Mouse (Mus musculus): ENCODE measurements at regions not wholly inside any gene's neighbourhood (a gene's known extent, or its start where the extent isn't known, plus 50 kb on each side); places are given as distances from the start of the nearest gene placed in this dataset.
"Not testable (repeated sequence)": the region's sequence is repeated elsewhere in the genome, so short reads cannot be mapped to it uniquely, and the experiment has no call there.

DNA sequence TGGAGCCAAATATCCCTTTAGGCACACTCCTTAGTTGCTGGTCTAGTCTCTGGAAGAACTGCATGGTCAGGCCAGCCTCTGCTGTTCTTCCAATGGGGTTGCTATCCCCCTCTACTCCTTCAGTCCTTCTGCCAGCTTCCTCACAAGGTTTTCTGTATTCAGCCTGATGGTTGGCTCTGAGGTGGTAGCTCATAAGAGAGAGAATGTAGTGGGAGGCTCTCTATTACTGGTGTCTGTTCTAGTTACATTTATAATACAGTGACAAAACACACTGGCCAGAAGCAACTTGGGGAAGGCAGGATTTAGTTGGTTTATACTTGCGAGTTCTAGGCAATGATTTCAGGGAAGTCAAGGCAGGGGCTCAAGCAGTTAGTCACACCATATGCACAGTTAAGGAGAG, 341.1 kb upstream of the Igfbp7 start:
- TF ChIP-seq CTCF (IDR thresholded peaks at IDR 0.05; ENCODE audit: control insufficient read depth, insufficient read depth, low read length) = no peak
- 78% methylated on average over 1 of the region's 1 CpGs for WGBS

DNA sequence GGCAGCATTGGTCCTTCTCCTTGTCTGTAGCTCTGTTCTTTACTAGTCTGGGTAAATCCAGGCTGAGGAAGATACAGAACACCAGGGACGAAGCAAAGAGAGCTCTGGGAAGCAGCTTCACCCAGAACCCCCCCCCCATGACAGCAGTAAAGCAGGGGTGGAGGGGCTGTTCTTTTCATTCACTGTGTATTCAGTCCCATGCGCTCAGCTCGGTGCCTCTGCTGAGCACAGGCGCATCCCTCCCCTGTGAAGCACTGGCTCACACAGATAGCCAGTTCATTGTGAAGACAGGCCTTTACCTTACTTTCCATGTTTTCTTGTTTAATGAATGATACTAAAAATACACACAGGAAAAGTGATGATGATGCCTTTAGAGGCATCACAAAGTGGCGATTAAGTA, 338.8 kb upstream of the Igfbp7 start:
- WGBS = 82% methylated on average over 5 of the region's 5 CpGs
- Histone ChIP-seq H3K4me3 (replicated peaks; ENCODE audit: control insufficient read depth, low read depth, low read length) (no peak overlapping the region), H3K4me1 (ENCODE audit: control insufficient read depth, insufficient read depth, low read length) (no peaks in the 10 kb centered on the region), H3K27ac (ENCODE audit: control insufficient read depth, insufficient read depth, low read depth, low read length, poor library complexity) (no peak overlapping the region)
- TF ChIP-seq CTCF (IDR thresholded peaks at IDR 0.05; ENCODE audit: control insufficient read depth, insufficient read depth, low read length) (no peak), POLR2A (IDR thresholded peaks at IDR 0.05; ENCODE audit: borderline replicate concordance, control insufficient read depth, low read depth, low read length) (no peak)

More for the DNA sequence above, 341.1 kb upstream of the Igfbp7 start:
- Histone ChIP-seq H3K4me1 (ENCODE audit: control insufficient read depth, insufficient read depth, low read length) (no peaks in the 10 kb centered on the region), H3K4me3 (replicated peaks; ENCODE audit: control insufficient read depth, low read depth, low read length) (no peak overlapping the region), H3K27ac (ENCODE audit: control insufficient read depth, insufficient read depth, low read depth, low read length, poor library complexity) (no peak overlapping the region)

DNA sequence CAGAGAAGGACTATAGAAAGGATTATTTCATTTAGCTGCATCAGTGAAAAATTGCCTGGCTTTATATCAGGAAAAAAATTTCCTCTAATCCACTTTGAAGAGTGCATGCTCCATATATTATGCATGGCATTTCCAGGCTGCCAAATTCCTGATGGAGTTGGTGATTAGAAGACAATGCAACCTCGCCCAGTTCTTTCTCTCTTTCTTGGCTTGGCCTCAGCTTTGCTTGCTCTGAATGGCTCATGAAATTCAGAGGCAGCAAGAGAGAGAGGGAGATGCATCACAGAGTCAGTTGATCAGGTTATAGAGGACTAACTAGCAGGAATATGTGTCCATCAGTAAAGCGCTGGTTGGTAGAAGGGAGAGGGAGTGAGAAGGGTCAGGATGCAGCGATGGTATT, 335.6 kb upstream of the Igfbp7 start:
- 77% methylated on average over 3 of the region's 3 CpGs for WGBS
- no peak for TF ChIP-seq POLR2A (IDR thresholded peaks at IDR 0.05; ENCODE audit: borderline replicate concordance, control insufficient read depth, low read depth, low read length)
- no peak for TF ChIP-seq CTCF (IDR thresholded peaks at IDR 0.05; ENCODE audit: control insufficient read depth, insufficient read depth, low read length)

DNA sequence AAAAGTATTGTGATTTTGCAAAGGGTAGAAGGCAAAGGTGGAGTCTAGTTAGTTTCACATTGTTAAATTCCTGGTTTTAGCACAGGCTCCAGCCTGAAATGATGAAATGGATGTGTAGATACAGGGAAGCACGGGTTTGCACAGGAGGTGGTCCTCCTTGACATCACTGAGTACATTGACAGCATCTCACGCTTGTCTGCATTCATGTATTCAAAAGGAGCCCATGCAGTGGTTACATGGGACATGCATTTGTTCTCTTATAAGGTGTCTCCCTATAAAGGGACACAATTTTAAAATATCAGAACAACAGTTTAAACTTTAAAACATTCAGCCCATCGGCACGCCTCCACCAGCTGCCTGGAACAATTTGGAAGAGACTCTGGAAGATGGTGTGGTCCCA, 322.4 kb upstream of the Igfbp7 start:
- 73% methylated on average over 4 of the region's 4 CpGs for WGBS
- not testable (repeated sequence) for H3K27ac ChIP-seq (ENCODE audit: control insufficient read depth, insufficient read depth, low read depth, low read length, poor library complexity); H3K4me1 ChIP-seq (ENCODE audit: control insufficient read depth, insufficient read depth, low read length); H3K4me3 ChIP-seq (replicated peaks; ENCODE audit: control insufficient read depth, low read depth, low read length)

More for the DNA sequence above, 335.6 kb upstream of the Igfbp7 start:
- Histone ChIP-seq H3K4me3 (replicated peaks; ENCODE audit: control insufficient read depth, low read depth, low read length) (no peak overlapping the region), H3K27ac (ENCODE audit: control insufficient read depth, insufficient read depth, low read depth, low read length, poor library complexity) (no peak overlapping the region), H3K4me1 (ENCODE audit: control insufficient read depth, insufficient read depth, low read length) (no peaks in the 10 kb centered on the region)

DNA sequence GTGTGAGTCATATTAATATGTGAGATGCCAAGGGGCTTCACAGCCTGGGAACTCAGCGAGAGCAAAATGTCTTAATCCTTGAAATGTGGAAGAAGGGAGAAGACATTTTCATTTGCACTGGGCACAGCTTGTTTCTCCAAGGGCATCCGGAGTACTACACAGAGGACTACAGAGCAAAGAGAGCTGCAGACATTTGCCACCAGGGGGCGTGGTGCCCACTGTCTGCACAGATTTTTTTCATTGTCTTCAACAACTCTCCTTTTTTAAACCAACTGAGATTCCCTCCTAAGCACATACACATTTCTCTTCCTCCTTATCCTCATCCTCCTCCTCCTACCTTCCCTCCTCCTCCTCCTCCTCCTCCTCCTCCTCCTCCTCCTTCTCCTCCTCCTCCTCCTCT, 273.8 kb upstream of the Igfbp7 start:
- 60% methylated on average over 3 of the region's 3 CpGs for WGBS
- TF ChIP-seq CTCF (IDR thresholded peaks at IDR 0.05; ENCODE audit: control insufficient read depth, insufficient read depth, low read length) = no peak
- TF ChIP-seq POLR2A (IDR thresholded peaks at IDR 0.05; ENCODE audit: borderline replicate concordance, control insufficient read depth, low read depth, low read length) = no peak
- Histone ChIP-seq H3K27ac (ENCODE audit: control insufficient read depth, insufficient read depth, low read depth, low read length, poor library complexity) (no peak overlapping the region), H3K4me1 (ENCODE audit: control insufficient read depth, insufficient read depth, low read length) (no peaks in the 10 kb centered on the region), H3K4me3 (replicated peaks; ENCODE audit: control insufficient read depth, low read depth, low read length) (no peak overlapping the region)

DNA sequence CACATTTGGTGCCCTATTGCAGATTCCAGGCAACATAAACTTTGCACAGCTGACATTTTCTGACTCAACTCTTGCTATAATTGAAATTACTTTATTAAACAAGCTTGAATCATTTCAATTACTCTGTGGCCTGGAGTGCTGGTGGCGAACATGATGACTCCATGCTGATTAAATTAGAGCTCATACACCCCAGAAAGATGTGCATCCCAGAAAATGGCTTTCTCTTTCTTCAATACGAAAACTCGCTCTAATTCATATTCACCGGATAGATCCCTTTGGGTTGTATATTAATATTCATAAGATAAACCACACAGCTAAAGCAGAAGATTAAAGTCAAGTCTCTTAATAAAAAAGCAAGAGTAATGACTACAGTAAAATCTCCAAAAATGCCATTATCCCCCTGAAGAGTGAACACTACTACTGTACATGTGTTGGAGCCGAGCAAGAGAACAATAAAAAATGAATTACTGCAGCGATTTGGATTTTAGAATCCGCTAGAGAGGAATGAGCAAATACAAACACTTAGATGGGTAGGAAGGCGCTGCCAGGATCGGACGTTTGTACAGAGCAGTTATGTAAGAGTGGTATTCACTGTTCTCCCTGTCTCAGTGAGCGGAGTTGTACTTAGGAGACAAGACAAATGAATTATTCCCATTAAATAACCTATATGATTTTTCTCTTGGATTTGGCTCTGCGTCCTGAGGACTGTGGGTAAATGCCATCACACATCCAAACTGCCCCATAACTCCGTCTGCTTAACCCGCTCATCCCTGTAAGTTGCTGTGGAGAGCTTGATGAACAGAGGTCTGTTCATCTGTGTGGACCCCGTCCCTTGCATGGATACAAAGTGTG, 264.5 kb upstream of the Igfbp7 start:
- Histone ChIP-seq H3K4me3 (replicated peaks; ENCODE audit: control insufficient read depth, low read depth, low read length) (no peak overlapping the region), H3K27ac (ENCODE audit: control insufficient read depth, insufficient read depth, low read depth, low read length, poor library complexity) (no peak overlapping the region), H3K4me1 (ENCODE audit: control insufficient read depth, insufficient read depth, low read length) (no peaks in the 10 kb centered on the region)
- WGBS = 83% methylated on average over 15 of the region's 15 CpGs
- TF ChIP-seq POLR2A (IDR thresholded peaks at IDR 0.05; ENCODE audit: borderline replicate concordance, control insufficient read depth, low read depth, low read length) (no peak), CTCF (IDR thresholded peaks at IDR 0.05; ENCODE audit: control insufficient read depth, insufficient read depth, low read length) (no peak)

DNA sequence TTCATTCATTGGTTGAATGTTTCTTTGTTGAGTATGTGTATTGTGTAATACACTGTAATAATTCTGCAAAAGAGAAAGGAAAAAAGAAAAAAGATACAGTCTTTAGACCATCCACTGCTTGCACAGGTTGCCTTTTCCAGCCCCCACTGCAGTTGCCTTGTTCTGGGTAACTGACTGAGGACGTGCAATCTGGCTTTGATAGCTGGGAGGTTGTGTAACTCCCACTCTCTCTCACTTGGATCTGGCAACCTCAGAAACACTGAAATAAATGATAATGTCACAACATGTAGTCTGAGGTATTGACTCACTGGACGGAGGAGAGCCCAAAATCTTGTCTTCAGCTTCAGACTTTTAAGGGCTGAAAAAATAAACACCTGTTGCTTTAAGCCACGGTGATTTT, 255.3 kb upstream of the Igfbp7 start:
- Histone ChIP-seq H3K4me1 (ENCODE audit: control insufficient read depth, insufficient read depth, low read length) (no peaks in the 10 kb centered on the region), H3K27ac (ENCODE audit: control insufficient read depth, insufficient read depth, low read depth, low read length, poor library complexity) (no peak overlapping the region), H3K4me3 (replicated peaks; ENCODE audit: control insufficient read depth, low read depth, low read length) (no peak overlapping the region)
- 79% methylated on average over 3 of the region's 3 CpGs for WGBS
- TF ChIP-seq CTCF (IDR thresholded peaks at IDR 0.05; ENCODE audit: control insufficient read depth, insufficient read depth, low read length) (no peak), POLR2A (IDR thresholded peaks at IDR 0.05; ENCODE audit: borderline replicate concordance, control insufficient read depth, low read depth, low read length) (no peak)

DNA sequence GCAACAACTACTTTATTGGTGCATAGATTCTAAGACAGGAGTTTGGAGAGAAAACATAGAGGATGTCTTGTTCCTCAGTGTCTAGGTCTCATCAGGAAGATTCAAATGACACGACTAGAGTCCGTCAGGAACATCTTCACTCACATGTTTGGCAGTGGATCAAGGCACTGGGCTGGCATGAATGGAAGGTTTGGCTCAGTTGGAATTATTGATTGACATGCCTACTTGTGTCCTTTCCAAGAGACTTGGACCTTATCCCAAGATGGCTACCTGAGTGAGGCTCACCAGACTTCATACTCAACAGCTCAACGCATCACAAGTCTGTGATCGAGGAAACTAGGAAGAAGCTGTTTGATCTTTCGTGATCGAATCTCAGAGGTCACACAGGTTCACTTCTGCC, 251.2 kb upstream of the Igfbp7 start:
- H3K4me3 ChIP-seq (replicated peaks; ENCODE audit: control insufficient read depth, low read depth, low read length) = no peak overlapping the region
- 90% methylated on average over 6 of the region's 6 CpGs for WGBS
- H3K27ac ChIP-seq (ENCODE audit: control insufficient read depth, insufficient read depth, low read depth, low read length, poor library complexity) = no peak overlapping the region
- TF ChIP-seq POLR2A (IDR thresholded peaks at IDR 0.05; ENCODE audit: borderline replicate concordance, control insufficient read depth, low read depth, low read length) (no peak), CTCF (IDR thresholded peaks at IDR 0.05; ENCODE audit: control insufficient read depth, insufficient read depth, low read length) (no peak)
- no peaks in the 10 kb centered on the region for H3K4me1 ChIP-seq (ENCODE audit: control insufficient read depth, insufficient read depth, low read length)

DNA sequence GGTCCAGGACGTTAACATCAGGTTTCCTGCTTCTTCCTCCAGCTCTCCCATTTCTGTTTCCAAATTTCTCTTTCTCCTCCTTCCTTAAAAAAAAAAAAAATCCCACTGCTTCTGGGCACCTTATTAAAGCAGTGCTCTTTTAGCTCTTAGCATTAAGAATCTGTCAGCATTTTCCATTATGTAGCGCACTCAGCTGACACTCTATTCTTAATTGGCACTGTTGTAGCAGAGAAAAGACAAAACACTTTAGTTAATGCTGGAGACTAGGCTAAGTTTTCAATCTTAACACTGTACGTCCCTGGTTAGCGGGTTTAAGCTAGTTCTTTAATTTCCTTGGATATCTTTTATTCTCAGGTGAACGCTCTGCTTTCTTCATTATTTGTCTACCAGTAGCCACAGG, 236.8 kb upstream of the Igfbp7 start:
- Histone ChIP-seq H3K4me3 (replicated peaks; ENCODE audit: control insufficient read depth, low read depth, low read length) (no peak overlapping the region), H3K27ac (ENCODE audit: control insufficient read depth, insufficient read depth, low read depth, low read length, poor library complexity) (no peak overlapping the region), H3K4me1 (ENCODE audit: control insufficient read depth, insufficient read depth, low read length) (no peaks in the 10 kb centered on the region)
- WGBS = 82% methylated on average over 5 of the region's 5 CpGs
- TF ChIP-seq POLR2A (IDR thresholded peaks at IDR 0.05; ENCODE audit: borderline replicate concordance, control insufficient read depth, low read depth, low read length) (no peak), CTCF (IDR thresholded peaks at IDR 0.05; ENCODE audit: control insufficient read depth, insufficient read depth, low read length) (no peak)

Data from bone marrow, adult 2 months (tissue).